Mouse (Mus musculus) stomach, postnatal 0 days (tissue): ENCODE measurements around the gene Castor2. TPM values are rescaled to one million over a fixed set of nuclear protein-coding genes. Genes with fewer than 3 reads are reported as not detected.

Experiments
- ATAC-seq: fragments of 200-750 bp; cut with Nextera tagmentation; 2 replicates; pipeline ENCODE4 v1.8.0; 2017; ENCODE audit not compliant: low FRiP score, low TSS enrichment
- DNase-seq: peaks from one replicate; pipeline ENCODE4 v3.0.0-alpha.2; 2016; ENCODE audit warnings: low spot score
- H3K27ac ChIP-seq: fragments of 300-500 bp; sonication (generic); replicated peaks from 2 replicates; pipeline ENCODE4 v1.5.1; 2014; ENCODE audit warnings: mild to moderate bottlenecking, control low read depth
- H3K27me3 ChIP-seq: fragments of 300-500 bp; sonication (generic); 2 replicates; pipeline ENCODE4 v1.6.1; 2014; ENCODE audit warnings: low read length; ENCODE audit not compliant: control insufficient read depth, insufficient read depth
- H3K36me3 ChIP-seq: fragments of 300-500 bp; sonication (generic); 2 replicates; pipeline ENCODE4 v1.6.1; 2014; ENCODE audit warnings: low read length, mixed read lengths; ENCODE audit not compliant: control insufficient read depth, insufficient read depth
- H3K4me1 ChIP-seq: fragments of 300-500 bp; sonication (generic); replicated peaks from 2 replicates; pipeline ENCODE4 v1.6.1; 2014; ENCODE audit warnings: antibody characterized with exemption; ENCODE audit not compliant: control insufficient read depth, insufficient read depth
- H3K4me2 ChIP-seq: fragments of 300-500 bp; sonication (generic); replicated peaks from 2 replicates; pipeline ENCODE4 v1.6.1; 2014; ENCODE audit warnings: low read depth, mild to moderate bottlenecking, control low read depth, moderate library complexity
- H3K4me3 ChIP-seq: fragments of 300-500 bp; sonication (generic); 2 replicates; pipeline ENCODE4 v1.5.1; 2014; ENCODE audit warnings: low read depth, low read length, control low read depth
- H3K9ac ChIP-seq: fragments of 300-500 bp; sonication (generic); 2 replicates; pipeline ENCODE4 v1.6.1; 2014; ENCODE audit warnings: mild to moderate bottlenecking, low read length, control low read depth, mixed read lengths
- H3K9me3 ChIP-seq: fragments of 300-500 bp; sonication (generic); 2 replicates; pipeline ENCODE4 v1.6.1; 2016; ENCODE audit warnings: low read length; ENCODE audit not compliant: control insufficient read depth
- CTCF ChIP-seq: IDR thresholded peaks from 2 replicates; pipeline ENCODE4 v1.5.1; 2016; ENCODE audit warnings: antibody characterized with exemption, low read depth, mild to moderate bottlenecking, moderate library complexity
- EP300 ChIP-seq: optimal IDR thresholded peaks from 2 replicates; pipeline ENCODE3; 2016; ENCODE audit warnings: antibody characterized with exemption
- WGBS: fragments of 180-500 bp; shearing (Covaris S2); extraction: QIAGEN DNeasy Blood & Tissue Kit; methylation state at CpG from one replicate; pipeline ENCODE4 v1.1.7; 2014; 5-methylcytosine and 5-hydroxymethylcytosine counted together
- polyA plus RNA-seq: library from polyadenylated mRNA; unstranded; fragments of >200 nt; fragmentation: Nextera tagmentation; extraction: Ambion mirVana; gene quantifications from 2 replicates; pipeline ENCODE4 v1.2.1, GENCODE M21; 2015

Castor2 gene
- polyA plus RNA-seq, 1 experiment from 2014 or later: 3.8 TPM

- 83% methylated on average over 4 of the region's 4 CpGs for WGBS
- no peak overlapping the region for H3K27ac ChIP-seq
- H3K27me3 ChIP-seq: no peaks in the 10 kb centered on the region
- ATAC-seq (no peak; the same call in 1 of the 2 replicates), DNase-seq (no peak)
- no peak overlapping the region for H3K4me3 ChIP-seq
- no peaks in the 10 kb centered on the region for H3K9me3 ChIP-seq
- H3K4me2 ChIP-seq: no peak overlapping the region
- peaks cover 18% of the 10 kb centered on the region for H3K36me3 ChIP-seq
- no peak overlapping the region for H3K9ac ChIP-seq
- TF ChIP-seq EP300 (no peak), CTCF (no peak)
- H3K4me1 ChIP-seq: no peaks in the 10 kb centered on the region
Measured at GRCm38 (mm10) chr5:134148153-134148552, 48.6 kb downstream of the Castor2 start.

- ATAC-seq: no peak
- Histone ChIP-seq H3K4me3 (no peak overlapping the region), H3K4me1 (no peaks in the 10 kb centered on the region), H3K4me2 (no peak overlapping the region), H3K27ac (no peak overlapping the region), H3K9me3 (no peaks in the 10 kb centered on the region), H3K36me3 (peaks cover 31% of the 10 kb centered on the region), H3K9ac (no peak overlapping the region), H3K27me3 (no peaks in the 10 kb centered on the region)
- no peak for DNase-seq
- WGBS: 79% methylated on average over 11 of the region's 11 CpGs
- no peak for TF ChIP-seq EP300
- no peak for TF ChIP-seq CTCF
Measured at GRCm38 (mm10) chr5:134151895-134152294, 52.4 kb downstream of the Castor2 start.

GRCm38 (mm10) chr5:134155916-134156466, 56.5 kb downstream of the Castor2 start:
- H3K4me1 ChIP-seq: no peaks in the 10 kb centered on the region
- no peaks in the 10 kb centered on the region for H3K27me3 ChIP-seq
- ATAC-seq (no peak), DNase-seq (no peak)
- no peak overlapping the region for H3K27ac ChIP-seq
- peaks cover 29% of the 10 kb centered on the region for H3K36me3 ChIP-seq
- 93% methylated on average over 7 of the region's 7 CpGs for WGBS
- no peak overlapping the region for H3K9ac ChIP-seq
- no peaks in the 10 kb centered on the region for H3K9me3 ChIP-seq
- no peak overlapping the region for H3K4me2 ChIP-seq
- no peak overlapping the region for H3K4me3 ChIP-seq
- TF ChIP-seq EP300: no peak

GRCm38 (mm10) chr5:134164688-134165087, 65.2 kb downstream of the Castor2 start:
- Histone ChIP-seq H3K9ac (no peak overlapping the region), H3K27me3 (no peaks in the 10 kb centered on the region), H3K9me3 (no peaks in the 10 kb centered on the region), H3K4me2 (no peak overlapping the region), H3K4me1 (no peaks in the 10 kb centered on the region), H3K4me3 (no peak overlapping the region), H3K27ac (no peak overlapping the region), H3K36me3 (peaks cover 21% of the 10 kb centered on the region)
- 65% methylated on average over 5 of the region's 5 CpGs for WGBS
- DNase-seq: no peak
- 0 out of 2 replicates have a peak, but pooled peaks have one; percentile 4 for ATAC-seq
- no peak for TF ChIP-seq CTCF
- no peak for TF ChIP-seq EP300

- H3K4me1 ChIP-seq: no peaks in the 10 kb centered on the region
- no peak overlapping the region for H3K4me2 ChIP-seq
- H3K36me3 ChIP-seq: peaks cover 14% of the 10 kb centered on the region
- H3K9ac ChIP-seq: no peak overlapping the region
- H3K4me3 ChIP-seq: no peak overlapping the region
- ATAC-seq (no peak), DNase-seq (no peak)
- WGBS: 91% methylated on average over 7 of the region's 7 CpGs
- TF ChIP-seq EP300 (no peak), CTCF (no peak)
- H3K27me3 ChIP-seq: no peaks in the 10 kb centered on the region
- no peak overlapping the region for H3K27ac ChIP-seq
- no peaks in the 10 kb centered on the region for H3K9me3 ChIP-seq
Measured at GRCm38 (mm10) chr5:134166642-134167041, 67.1 kb downstream of the Castor2 start.

GRCm38 (mm10) chr5:134168033-134168432, 68.5 kb downstream of the Castor2 start:
- TF ChIP-seq CTCF (no peak), EP300 (no peak)
- Histone ChIP-seq H3K4me2 (no peak overlapping the region), H3K4me1 (no peaks in the 10 kb centered on the region), H3K9ac (no peak overlapping the region), H3K27me3 (no peaks in the 10 kb centered on the region), H3K36me3 (peaks cover 10% of the 10 kb centered on the region), H3K27ac (no peak overlapping the region), H3K9me3 (no peaks in the 10 kb centered on the region), H3K4me3 (no peak overlapping the region)
- WGBS: 92% methylated on average over 9 of the region's 9 CpGs
- ATAC-seq (no peak), DNase-seq (no peak)
